Mouse (Mus musculus) heart, adult 2 months (tissue): Measurements from ENCODE around the gene Stk17b.

Source experiments
- CTCF ChIP-seq: fragments of 200-600 bp; IDR thresholded peaks from 2 replicates; pipeline ENCODE4 v1.8.1; 2022; ENCODE audit warnings: antibody characterized with exemption, mild to moderate bottlenecking, moderate library complexity
- EP300 ChIP-seq: fragments of 200-500 bp; IDR thresholded peaks from 2 replicates; pipeline ENCODE4 v1.6.1; 2011; ENCODE audit warnings: low read depth, low read length, control low read depth; ENCODE audit not compliant: insufficient read depth

DNA sequence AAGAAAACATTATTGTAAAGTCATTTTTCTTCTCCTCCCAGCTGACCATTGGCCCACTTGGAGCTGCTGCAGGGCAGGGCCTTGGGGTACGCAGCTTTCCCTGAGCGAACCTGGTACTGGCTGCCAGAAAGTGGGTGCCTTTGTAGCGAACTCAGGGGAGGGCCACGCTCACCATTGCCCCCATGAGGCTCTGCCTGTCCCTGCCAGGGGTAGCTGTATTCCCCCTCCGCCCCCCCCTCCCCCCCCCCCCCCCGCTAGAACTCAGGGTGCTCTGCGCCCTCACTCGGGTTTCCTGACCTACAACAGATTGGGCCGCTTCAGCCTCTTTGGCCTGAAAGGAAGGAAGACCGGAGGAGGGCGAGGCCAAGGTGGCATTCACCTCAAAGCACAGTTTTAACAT is 36.5 kb downstream of the Stk17b start:
- TF ChIP-seq CTCF (no peak), EP300 (no peak)
